Mouse (Mus musculus): ENCODE data around the gene Dscam. TPM values are rescaled to one million over a fixed set of nuclear protein-coding genes. Genes with fewer than 3 reads are reported as not detected.

Gene Dscam
- polyA plus RNA-seq, 1 experiment from 2014 or later = 3.3 TPM

- Histone ChIP-seq H3K4me1 (peaks cover 42% of the 10 kb centered on the region), H3K36me3 (no peaks in the 10 kb centered on the region), H3K9ac (no peak overlapping the region), H3K4me3 (no peak overlapping the region), H3K27me3 (no peaks in the 10 kb centered on the region), H3K4me2 (replicated peaks) (no peak overlapping the region), H3K9me3 (replicated peaks) (no peaks in the 10 kb centered on the region), H3K27ac (no peak overlapping the region; the same call in 1 of the 2 replicates)
- 57% methylated on average over 5 of the region's 5 CpGs for WGBS
- ATAC-seq (ENCODE audit: low FRiP score) = no peak
Measured at GRCm38 (mm10) chr16:96759081-96759603, 411.4 kb downstream of the Dscam start.

GRCm38 (mm10) chr16:96758381-96758780 lies 412.2 kb downstream of the Dscam start:
- Histone ChIP-seq H3K9me3 (replicated peaks) (no peaks in the 10 kb centered on the region), H3K9ac (no peak overlapping the region), H3K36me3 (no peaks in the 10 kb centered on the region), H3K4me3 (no peak overlapping the region), H3K4me1 (peaks cover 45% of the 10 kb centered on the region), H3K27ac (peak overlapping the region; percentile 68; the same call in 1 of the 2 replicates), H3K27me3 (no peaks in the 10 kb centered on the region), H3K4me2 (replicated peaks) (no peak overlapping the region)
- WGBS = 55% methylated on average over 3 of the region's 3 CpGs
- ATAC-seq (ENCODE audit: low FRiP score) = no peak

GRCm38 (mm10) chr16:96757588-96758313 lies 412.8 kb downstream of the Dscam start:
- H3K27me3 ChIP-seq = no peaks in the 10 kb centered on the region
- H3K4me2 ChIP-seq (replicated peaks) = peak overlapping the region; percentile 21
- no peaks in the 10 kb centered on the region for H3K9me3 ChIP-seq (replicated peaks)
- no peak overlapping the region for H3K9ac ChIP-seq
- H3K27ac ChIP-seq = peak overlapping the region; percentile 68
- H3K4me3 ChIP-seq = no peak overlapping the region
- ATAC-seq (ENCODE audit: low FRiP score) = no peak
- no peaks in the 10 kb centered on the region for H3K36me3 ChIP-seq
- 7% methylated on average over 9 of the region's 9 CpGs for WGBS
- peaks cover 45% of the 10 kb centered on the region for H3K4me1 ChIP-seq

- 12% methylated on average over 7 of the region's 7 CpGs for WGBS
- Histone ChIP-seq H3K27ac (peak overlapping the region; percentile 68), H3K9me3 (replicated peaks) (no peaks in the 10 kb centered on the region), H3K4me2 (replicated peaks) (peak overlapping the region; percentile 21; the same call in 1 of the 2 replicates), H3K36me3 (no peaks in the 10 kb centered on the region), H3K4me1 (peaks cover 45% of the 10 kb centered on the region), H3K4me3 (no peak overlapping the region), H3K9ac (peak overlapping the region; percentile 41; the same call in 1 of the 2 replicates), H3K27me3 (no peaks in the 10 kb centered on the region)
- ATAC-seq (ENCODE audit: low FRiP score) = peak; percentile 54; the same call in 1 of the 2 replicates
Measured at GRCm38 (mm10) chr16:96756994-96757393, 413.6 kb downstream of the Dscam start.

- Histone ChIP-seq H3K9ac (no peak overlapping the region), H3K4me2 (replicated peaks) (no peak overlapping the region), H3K27ac (peak overlapping the region; percentile 48; the same call in 1 of the 2 replicates), H3K9me3 (replicated peaks) (no peaks in the 10 kb centered on the region), H3K4me3 (no peak overlapping the region), H3K27me3 (no peaks in the 10 kb centered on the region), H3K4me1 (peaks cover 33% of the 10 kb centered on the region), H3K36me3 (no peaks in the 10 kb centered on the region)
- no peak for ATAC-seq (ENCODE audit: low FRiP score)
- WGBS = 76% methylated on average over 6 of the region's 6 CpGs
Measured at GRCm38 (mm10) chr16:96754971-96755504, 415.5 kb downstream of the Dscam start.

GRCm38 (mm10) chr16:96754381-96754780 lies 416.2 kb downstream of the Dscam start:
- 59% methylated on average over 6 of the region's 6 CpGs for WGBS
- no peak overlapping the region for H3K9ac ChIP-seq
- no peaks in the 10 kb centered on the region for H3K27me3 ChIP-seq
- H3K4me1 ChIP-seq = peaks cover 33% of the 10 kb centered on the region
- H3K9me3 ChIP-seq (replicated peaks) = no peaks in the 10 kb centered on the region
- H3K27ac ChIP-seq = 0 out of 2 replicates have a peak overlapping the region, but pooled peaks have one; percentile 52
- no peak for ATAC-seq (ENCODE audit: low FRiP score)
- H3K36me3 ChIP-seq = no peaks in the 10 kb centered on the region
- no peak overlapping the region for H3K4me3 ChIP-seq
- no peak overlapping the region for H3K4me2 ChIP-seq (replicated peaks)

- Histone ChIP-seq H3K9ac (no peak overlapping the region), H3K4me3 (no peak overlapping the region), H3K27ac (0 out of 2 replicates have a peak overlapping the region, but pooled peaks have one; percentile 52), H3K27me3 (no peaks in the 10 kb centered on the region), H3K4me2 (replicated peaks) (no peak overlapping the region), H3K36me3 (no peaks in the 10 kb centered on the region), H3K9me3 (replicated peaks) (no peaks in the 10 kb centered on the region), H3K4me1 (peaks cover 32% of the 10 kb centered on the region)
- WGBS = 31% methylated on average over 4 of the region's 4 CpGs
- no peak for ATAC-seq (ENCODE audit: low FRiP score)
Measured at GRCm38 (mm10) chr16:96753781-96754173, 416.8 kb downstream of the Dscam start.

GRCm38 (mm10) chr16:96753164-96753780 lies 417.3 kb downstream of the Dscam start:
- H3K4me1 ChIP-seq = peaks cover 28% of the 10 kb centered on the region
- H3K9me3 ChIP-seq (replicated peaks) = no peaks in the 10 kb centered on the region
- H3K27me3 ChIP-seq = no peaks in the 10 kb centered on the region
- H3K9ac ChIP-seq = no peak overlapping the region
- WGBS = 82% methylated on average over 2 of the region's 2 CpGs
- H3K4me2 ChIP-seq (replicated peaks) = no peak overlapping the region
- no peaks in the 10 kb centered on the region for H3K36me3 ChIP-seq
- H3K27ac ChIP-seq = no peak overlapping the region
- ATAC-seq (ENCODE audit: low FRiP score) = no peak
- no peak overlapping the region for H3K4me3 ChIP-seq

- no peak overlapping the region for H3K4me3 ChIP-seq
- H3K27ac ChIP-seq = no peak overlapping the region
- no peaks in the 10 kb centered on the region for H3K9me3 ChIP-seq (replicated peaks)
- H3K27me3 ChIP-seq = no peaks in the 10 kb centered on the region
- ATAC-seq (ENCODE audit: low FRiP score) = no peak
- no peak overlapping the region for H3K9ac ChIP-seq
- WGBS = 80% methylated on average over 5 of the region's 5 CpGs
- no peaks in the 10 kb centered on the region for H3K4me1 ChIP-seq
- H3K4me2 ChIP-seq (replicated peaks) = no peak overlapping the region
- H3K36me3 ChIP-seq = no peaks in the 10 kb centered on the region
Measured at GRCm38 (mm10) chr16:96742475-96743255, 427.9 kb downstream of the Dscam start.

- Histone ChIP-seq H3K4me1 (no peaks in the 10 kb centered on the region), H3K27me3 (no peaks in the 10 kb centered on the region), H3K9ac (no peak overlapping the region), H3K36me3 (no peaks in the 10 kb centered on the region), H3K27ac (no peak overlapping the region), H3K9me3 (replicated peaks) (no peaks in the 10 kb centered on the region), H3K4me2 (replicated peaks) (no peak overlapping the region), H3K4me3 (no peak overlapping the region)
- ATAC-seq (ENCODE audit: low FRiP score) = no peak
- 86% methylated on average over 1 of the region's 1 CpGs for WGBS
Measured at GRCm38 (mm10) chr16:96741336-96741735, 429.2 kb downstream of the Dscam start.

- 78% methylated on average over 7 of the region's 7 CpGs for WGBS
- Histone ChIP-seq H3K9me3 (replicated peaks) (no peaks in the 10 kb centered on the region), H3K36me3 (no peaks in the 10 kb centered on the region), H3K4me3 (no peak overlapping the region), H3K9ac (no peak overlapping the region), H3K4me1 (no peaks in the 10 kb centered on the region), H3K27ac (no peak overlapping the region), H3K27me3 (no peaks in the 10 kb centered on the region), H3K4me2 (replicated peaks) (no peak overlapping the region)
- ATAC-seq (ENCODE audit: low FRiP score) = no peak
Measured at GRCm38 (mm10) chr16:96740073-96741055, 430.2 kb downstream of the Dscam start.

All from hindbrain, embryonic 12.5 days (tissue).